Mouse (Mus musculus) embryonic facial prominence, embryonic 11.5 days (tissue): ENCODE results near the gene Acvr1. TPM values are rescaled to one million over a fixed set of nuclear protein-coding genes. Genes with fewer than 3 reads are reported as not detected.

Experiments
- ATAC-seq: fragments of 200-750 bp; cut with Nextera tagmentation; replicated peaks from 2 replicates; pipeline ENCODE4 v1.8.0; 2017; ENCODE audit warnings: low read depth; ENCODE audit not compliant: insufficient number of reproducible peaks, low FRiP score, low TSS enrichment
- DNase-seq: peaks from one replicate; pipeline ENCODE4 v3.0.0-alpha.2; 2015; ENCODE audit warnings: low spot score
- H3K27ac ChIP-seq: fragments of 300-500 bp; sonication (generic); replicated peaks from 2 replicates; pipeline ENCODE4 v1.5.1; 2014; ENCODE audit warnings: mild to moderate bottlenecking, low read depth, low read length, control low read depth
- H3K27me3 ChIP-seq: fragments of 300-500 bp; sonication (generic); 2 replicates; pipeline ENCODE4 v1.6.1; 2014; ENCODE audit warnings: mild to moderate bottlenecking, low read length, moderate library complexity, mixed read lengths; ENCODE audit not compliant: control insufficient read depth, insufficient read depth
- H3K36me3 ChIP-seq: fragments of 300-500 bp; sonication (generic); replicated peaks from 2 replicates; pipeline ENCODE4 v1.6.1; 2014; ENCODE audit warnings: low read depth, mild to moderate bottlenecking, low read length, moderate library complexity, mixed read lengths; ENCODE audit not compliant: control insufficient read depth, insufficient read depth
- H3K4me1 ChIP-seq: fragments of 300-500 bp; sonication (generic); 2 replicates; pipeline ENCODE4 v1.6.1; 2014; ENCODE audit warnings: low read length, mixed read lengths; ENCODE audit not compliant: control insufficient read depth, insufficient read depth
- H3K4me2 ChIP-seq: fragments of 300-500 bp; sonication (generic); 2 replicates; pipeline ENCODE4 v1.6.1; 2014; ENCODE audit warnings: low read depth, mild to moderate bottlenecking, control low read depth, low read length, moderate library complexity
- H3K4me3 ChIP-seq: fragments of 300-500 bp; sonication (generic); 2 replicates; pipeline ENCODE4 v1.5.1; 2014; ENCODE audit warnings: low read depth, low read length, control low read depth
- H3K9ac ChIP-seq: fragments of 300-500 bp; sonication (generic); replicated peaks from 2 replicates; pipeline ENCODE4 v1.6.1; 2014; ENCODE audit warnings: mild to moderate bottlenecking, control low read depth, low read length
- H3K9me3 ChIP-seq: fragments of 300-500 bp; sonication (generic); replicated peaks from 2 replicates; pipeline ENCODE4 v1.6.1; 2016; ENCODE audit warnings: mild to moderate bottlenecking, low read length, inconsistent platforms, mixed read lengths; ENCODE audit not compliant: control insufficient read depth
- WGBS: fragments of 180-500 bp; shearing (Covaris S2); extraction: QIAGEN DNeasy Blood & Tissue Kit; methylation state at CpG from one replicate; pipeline ENCODE4 v1.1.7; 2014; 5-methylcytosine and 5-hydroxymethylcytosine counted together
- polyA plus RNA-seq: library from polyadenylated mRNA; unstranded; fragments of >200 nt; fragmentation: Nextera tagmentation; extraction: Ambion mirVana; gene quantifications from 2 replicates; pipeline ENCODE4 v1.2.1, GENCODE M21; 2014

The Acvr1 gene
- 6.1 and 7.1 TPM in 2 replicates for polyA plus RNA-seq

DNA sequence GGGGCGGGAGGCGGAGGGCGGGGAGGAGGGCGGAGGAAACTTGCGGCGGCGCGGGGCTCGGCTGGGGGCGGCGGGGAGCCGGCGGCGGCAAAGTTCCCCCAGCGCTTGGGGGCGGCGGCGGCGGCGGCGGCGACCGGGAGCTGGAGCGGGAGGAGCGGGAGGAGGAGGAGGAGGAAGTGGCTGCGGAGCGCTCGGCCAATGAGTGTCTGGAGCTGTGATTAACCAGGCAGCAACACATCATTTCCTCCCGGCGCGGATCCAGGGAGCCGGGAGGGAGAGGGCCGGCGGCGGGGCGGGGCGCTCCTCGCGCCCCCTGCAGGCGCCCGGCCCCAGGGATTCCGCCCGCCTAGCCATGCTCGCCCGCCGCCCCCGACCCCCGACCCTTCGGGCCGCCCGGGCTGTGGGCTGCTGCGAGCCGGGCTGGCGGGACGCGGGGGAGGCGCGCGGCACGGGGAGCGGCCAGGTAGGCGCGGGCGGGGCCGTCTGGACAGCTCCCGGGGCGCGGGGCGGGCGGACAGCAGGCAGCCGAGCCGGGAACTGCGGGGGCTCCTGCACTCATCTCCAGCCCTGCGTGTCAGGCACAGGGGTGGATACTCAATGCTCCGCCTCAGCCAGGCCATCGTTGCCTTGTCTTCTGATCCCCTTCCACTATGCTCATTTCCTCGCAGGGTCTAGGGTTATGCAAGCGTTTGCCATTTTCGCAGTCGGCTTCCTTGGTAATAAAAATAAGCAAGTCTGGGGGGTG, at the start of gene Acvr1, which contains the start of gene Upp2:
Gene Acvr1 (minus strand): TSS at position 92 of the 745 bp plus-strand sequence.
Gene Upp2 (plus strand): TSS at position 233 of the 745 bp plus-strand sequence.
- peak; percentile 90 for DNase-seq
- no peaks in the 10 kb centered on the region; the same call in 1 of the 2 replicates for H3K4me1 ChIP-seq
- H3K27ac ChIP-seq, result peak within 1 kb of the TSS; percentile 92
- peak; percentile 94 for ATAC-seq
- peak within 1 kb of the TSS; percentile 93 for H3K4me3 ChIP-seq
- H3K27me3 ChIP-seq, result no peaks in the 10 kb centered on the region
- no peaks in the 10 kb centered on the region for H3K36me3 ChIP-seq
- H3K9ac ChIP-seq, result peak within 1 kb of the TSS; percentile 88
- peak within 1 kb of the TSS; percentile 52 for H3K4me2 ChIP-seq
- WGBS, result 0% methylated on average over 18 of the region's 80 CpGs
- no peaks in the 10 kb centered on the region for H3K9me3 ChIP-seq

DNA sequence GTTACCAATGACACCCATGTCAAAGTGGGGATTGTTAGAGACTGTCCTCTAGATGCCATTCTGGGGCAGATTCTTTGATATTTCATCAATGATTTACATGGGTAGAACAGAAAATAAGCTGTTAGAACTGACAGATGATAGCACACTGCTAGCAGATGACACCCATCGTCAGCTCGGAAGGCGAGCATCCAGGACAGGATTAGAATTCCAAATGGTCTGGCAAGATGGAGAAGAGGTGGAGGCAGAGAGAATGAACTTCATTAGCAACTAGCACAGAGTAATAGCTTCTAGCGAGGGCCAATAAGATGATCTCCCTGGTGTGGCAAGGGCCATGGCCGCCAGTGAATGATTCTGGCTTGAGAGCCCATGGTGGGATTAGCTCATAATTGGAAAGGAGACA, 48.8 kb upstream of the Acvr1 start:
- no peaks in the 10 kb centered on the region for H3K9me3 ChIP-seq
- no peak overlapping the region for H3K4me3 ChIP-seq
- WGBS, result 92% methylated on average over 5 of the region's 5 CpGs
- no peaks in the 10 kb centered on the region for H3K27me3 ChIP-seq
- ATAC-seq, result no peak
- DNase-seq, result no peak
- H3K4me1 ChIP-seq, result no peaks in the 10 kb centered on the region
- no peak overlapping the region for H3K27ac ChIP-seq
- H3K36me3 ChIP-seq, result no peaks in the 10 kb centered on the region
- H3K9ac ChIP-seq, result no peak overlapping the region
- H3K4me2 ChIP-seq, result no peak overlapping the region

DNA sequence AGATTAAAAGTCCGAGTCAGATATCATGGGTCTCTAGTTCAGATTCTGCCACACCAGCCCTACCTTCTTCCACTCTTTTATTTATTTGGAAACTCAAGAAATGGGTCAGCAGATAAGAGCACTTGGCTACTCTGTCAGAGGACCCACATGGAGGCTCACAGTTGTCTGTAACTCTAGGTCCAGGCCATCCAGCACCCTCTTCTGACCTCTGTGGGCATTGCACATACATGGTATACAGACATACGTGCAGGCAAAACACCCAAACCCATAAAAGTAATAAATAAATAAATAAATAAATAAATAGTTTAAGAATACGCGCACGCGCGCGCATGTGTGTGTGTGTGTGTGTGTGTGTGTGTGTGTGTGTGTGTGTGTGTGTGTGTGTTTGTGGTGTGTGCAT, 47.9 kb upstream of the Acvr1 start:
- Histone ChIP-seq H3K27me3 (no peaks in the 10 kb centered on the region), H3K4me3 (no peak overlapping the region), H3K9me3 (no peaks in the 10 kb centered on the region), H3K9ac (no peak overlapping the region), H3K4me1 (no peaks in the 10 kb centered on the region), H3K27ac (no peak overlapping the region), H3K36me3 (no peaks in the 10 kb centered on the region), H3K4me2 (no peak overlapping the region)
- ATAC-seq (no peak), DNase-seq (no peak)
- 95% methylated on average over 8 of the region's 8 CpGs for WGBS

DNA sequence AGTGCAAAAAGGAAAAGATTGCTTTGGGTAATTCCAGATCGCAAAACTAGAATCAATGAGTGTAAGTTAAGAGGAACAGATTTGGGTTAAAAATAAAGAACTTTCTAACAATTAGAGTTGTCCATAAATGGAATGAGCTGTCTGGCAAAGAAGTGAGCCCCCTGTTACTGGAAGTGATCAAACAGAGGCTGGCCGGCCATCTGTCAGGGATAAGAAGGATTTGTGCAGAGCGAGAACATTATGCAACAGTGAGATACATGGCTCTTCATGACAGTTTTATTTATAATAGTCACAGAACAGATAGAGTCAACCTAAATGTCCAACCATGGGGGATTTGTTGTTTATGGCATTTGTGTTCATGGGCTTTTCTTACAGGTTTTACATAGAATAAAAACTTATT, 46.8 kb upstream of the Acvr1 start:
- H3K9me3 ChIP-seq, result no peaks in the 10 kb centered on the region
- DNase-seq (no peak), ATAC-seq (no peak)
- H3K9ac ChIP-seq, result no peak overlapping the region
- no peak overlapping the region for H3K4me2 ChIP-seq
- no peaks in the 10 kb centered on the region for H3K4me1 ChIP-seq
- WGBS, result 94% methylated on average over 3 of the region's 3 CpGs
- no peaks in the 10 kb centered on the region for H3K36me3 ChIP-seq
- no peaks in the 10 kb centered on the region for H3K27me3 ChIP-seq
- H3K27ac ChIP-seq, result no peak overlapping the region
- no peak overlapping the region for H3K4me3 ChIP-seq

DNA sequence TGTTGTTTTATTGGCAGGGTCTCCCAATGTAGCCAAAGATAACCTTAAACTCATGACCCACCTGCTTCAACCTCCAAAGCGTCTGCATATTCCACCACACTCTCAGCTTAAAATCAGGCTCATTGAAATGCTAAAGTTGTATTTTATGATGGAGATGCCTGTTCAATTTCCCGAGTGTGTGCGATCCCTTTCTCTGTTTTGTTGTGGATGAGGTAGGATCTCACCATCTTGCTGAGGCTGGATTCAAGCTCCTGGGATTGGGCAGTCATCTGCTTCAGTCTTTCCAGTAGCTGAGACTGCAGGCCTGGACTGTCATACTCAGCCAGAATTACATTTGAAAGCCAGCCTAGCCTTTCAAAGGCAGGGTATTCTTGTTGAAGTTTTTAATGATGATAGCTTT, 37.8 kb upstream of the Acvr1 start:
- no peaks in the 10 kb centered on the region for H3K4me1 ChIP-seq
- 92% methylated on average over 3 of the region's 3 CpGs for WGBS
- H3K4me2 ChIP-seq, result no peak overlapping the region
- no peak overlapping the region for H3K4me3 ChIP-seq
- no peak for ATAC-seq
- no peak overlapping the region for H3K9ac ChIP-seq
- no peaks in the 10 kb centered on the region for H3K9me3 ChIP-seq
- no peak overlapping the region for H3K27ac ChIP-seq
- DNase-seq, result no peak
- H3K27me3 ChIP-seq, result no peaks in the 10 kb centered on the region
- no peaks in the 10 kb centered on the region for H3K36me3 ChIP-seq

DNA sequence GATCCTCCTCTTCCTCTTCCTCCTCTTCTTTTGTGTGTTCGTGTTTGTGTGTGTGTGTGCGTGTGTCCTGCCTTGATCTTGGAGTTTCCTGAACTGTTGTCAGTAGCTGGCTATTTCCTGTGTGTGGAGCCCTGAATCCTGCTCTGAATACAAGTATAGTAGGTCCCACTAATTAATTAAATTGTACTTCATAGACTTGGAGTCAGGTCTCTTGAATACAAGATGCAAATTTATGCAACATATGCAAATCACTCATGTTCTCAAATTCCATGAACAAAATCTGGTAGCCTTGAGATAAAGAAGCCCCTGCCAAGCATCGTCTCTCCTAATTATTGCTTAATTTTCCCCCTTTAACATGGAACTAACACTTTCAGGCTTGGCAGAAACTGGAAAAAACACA, 36.4 kb upstream of the Acvr1 start:
- Histone ChIP-seq H3K4me3 (no peak overlapping the region), H3K27me3 (no peaks in the 10 kb centered on the region), H3K27ac (no peak overlapping the region), H3K9me3 (no peaks in the 10 kb centered on the region), H3K4me2 (no peak overlapping the region), H3K36me3 (no peaks in the 10 kb centered on the region), H3K9ac (no peak overlapping the region), H3K4me1 (no peaks in the 10 kb centered on the region)
- DNase-seq (no peak), ATAC-seq (no peak)
- WGBS, result 86% methylated on average over 3 of the region's 3 CpGs

DNA sequence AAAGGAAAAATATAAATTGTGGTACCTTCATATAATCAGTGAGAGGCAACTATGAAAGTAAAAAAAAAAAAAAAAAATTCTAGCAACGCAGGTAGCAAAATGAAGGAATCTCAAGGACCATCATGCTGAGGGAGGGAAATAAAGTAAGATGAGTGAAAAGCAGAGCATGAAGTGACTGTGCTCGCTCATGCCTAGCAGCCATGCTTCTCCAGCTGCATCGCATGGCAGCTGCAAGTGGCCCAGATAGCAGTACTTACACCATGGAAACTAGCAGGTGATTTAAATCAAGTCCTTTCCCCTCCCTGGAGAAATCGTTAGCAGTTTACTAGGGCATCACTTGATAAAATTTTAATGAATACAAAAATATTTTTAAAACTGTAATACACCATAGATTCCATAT, 34.4 kb upstream of the Acvr1 start:
- H3K36me3 ChIP-seq, result no peaks in the 10 kb centered on the region
- H3K27ac ChIP-seq, result no peak overlapping the region
- DNase-seq, result no peak
- H3K4me2 ChIP-seq, result no peak overlapping the region
- H3K4me1 ChIP-seq, result no peaks in the 10 kb centered on the region
- H3K4me3 ChIP-seq, result no peak overlapping the region
- H3K27me3 ChIP-seq, result no peaks in the 10 kb centered on the region
- H3K9me3 ChIP-seq, result no peaks in the 10 kb centered on the region
- 90% methylated on average over 4 of the region's 4 CpGs for WGBS
- no peak for ATAC-seq
- H3K9ac ChIP-seq, result no peak overlapping the region

DNA sequence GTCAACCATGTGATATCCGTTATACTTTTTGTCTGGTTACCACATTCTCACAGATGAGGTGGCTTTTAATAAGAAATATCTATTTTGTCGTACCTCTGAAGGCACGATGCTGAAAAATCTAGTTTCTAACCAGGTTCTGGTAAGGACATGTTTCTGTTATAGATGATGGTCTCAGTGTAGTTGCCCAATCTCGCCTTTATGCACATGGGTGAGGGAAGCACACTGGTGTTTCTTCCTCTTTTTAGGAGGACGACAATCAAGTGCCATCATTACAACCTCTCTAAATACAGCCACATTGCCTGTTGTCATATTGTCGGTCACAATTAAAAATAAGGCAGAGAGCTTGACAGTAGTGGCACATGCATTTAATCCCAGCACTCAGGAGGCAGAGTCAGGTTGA, 32.7 kb upstream of the Acvr1 start:
- H3K27ac ChIP-seq, result no peak overlapping the region
- WGBS, result 94% methylated on average over 6 of the region's 6 CpGs
- no peaks in the 10 kb centered on the region for H3K9me3 ChIP-seq
- H3K9ac ChIP-seq, result no peak overlapping the region
- H3K4me1 ChIP-seq, result no peaks in the 10 kb centered on the region
- ATAC-seq (no peak), DNase-seq (no peak)
- no peaks in the 10 kb centered on the region for H3K27me3 ChIP-seq
- H3K36me3 ChIP-seq, result no peaks in the 10 kb centered on the region
- H3K4me2 ChIP-seq, result no peak overlapping the region
- no peak overlapping the region for H3K4me3 ChIP-seq
